ENCODE assay signal across 8 mouse cellular contexts in genomic region chr10:84576029-84576394, GRCm38 (mm10). TPM values are rescaled to one million over a fixed set of nuclear protein-coding genes. Genes with fewer than 3 reads are reported as not detected.
DNase-seq lines count a peak whose midpoint lies in the region; ATAC-seq and TF ChIP-seq lines count a peak whose summit lies in the region.

No protein-coding gene starts in this region.

- H3K4me3 ChIP-seq in layer of hippocampus, adult 2 months: peak overlapping the region; percentile 96
- peak overlapping the region; percentile 84 for H3K4me3 ChIP-seq in hindbrain, embryonic 14.5 days (replicated peaks; ENCODE audit: low read length)
- H3K4me3 ChIP-seq in midbrain, embryonic 12.5 days: peak overlapping the region; percentile 65

- peak overlapping the region; percentile 9; the same call in 1 of the 2 replicates for H3K9ac ChIP-seq in hindbrain, embryonic 14.5 days
- peak overlapping the region; percentile 55 for H3K9ac ChIP-seq in midbrain, embryonic 12.5 days (replicated peaks)

- intact Hi-C loops in left cerebral cortex, postnatal 36 days (cut with DNase I): loop anchor here (5.0 kb wide), 1 partner anchor 44 kb away; the partner anchor contains the start of gene Ckap4

- under 1% methylated on average over 14 of the region's 14 CpGs for WGBS in hindbrain, embryonic 14.5 days
- WGBS in midbrain, embryonic 12.5 days: 2% methylated on average over 14 of the region's 14 CpGs

- H3K27me3 ChIP-seq in hindbrain, embryonic 14.5 days (ENCODE audit: control insufficient read depth, insufficient read depth, low read length): no peaks in the 10 kb centered on the region
- H3K27me3 ChIP-seq in midbrain, embryonic 12.5 days: peaks cover 16% of the 10 kb centered on the region

- peak; percentile 86 for ATAC-seq in hindbrain, embryonic 14.5 days (ENCODE audit: low FRiP score)
- no peak; the same call in 1 of the 2 replicates for ATAC-seq in midbrain, embryonic 12.5 days (ENCODE audit: low FRiP score, low read depth)

- H3K9me3 ChIP-seq in hindbrain, embryonic 14.5 days (ENCODE audit: control insufficient read depth, low read length): no peaks in the 10 kb centered on the region
- H3K9me3 ChIP-seq in midbrain, embryonic 12.5 days: no peaks in the 10 kb centered on the region

- no peaks in the 10 kb centered on the region for H3K4me1 ChIP-seq in hindbrain, embryonic 14.5 days (replicated peaks; ENCODE audit: control insufficient read depth, insufficient read depth, low read length)
- peaks cover 7% of the 10 kb centered on the region for H3K4me1 ChIP-seq in midbrain, embryonic 12.5 days

- no peak for TF ChIP-seq CTCF in layer of hippocampus, adult 2 months (conservative IDR thresholded peaks at IDR 0.05)

- DNase-seq in layer of hippocampus, adult 2 months (ENCODE audit: low spot score in 2 of 2): no peak
- no peak for DNase-seq in layer of hippocampus, postnatal 10 days (ENCODE audit: low spot score in 2 of 2)
- peak; percentile 94 for DNase-seq in c-Kit-negative CD71-positive TER-119-positive erythroid progenitor cells, embryonic 14.5 days (ENCODE audit: low read depth, low spot score)
- peak; percentile 78 for DNase-seq in hindbrain, embryonic 14.5 days (ENCODE audit: low spot score)
- no peak for DNase-seq in adrenal gland, postnatal 25 days
- DNase-seq in left cerebral cortex, postnatal 36 days (ENCODE audit: low spot score in 2 of 2): no peak
- no peak for DNase-seq in left cerebral cortex, adult 9 months (ENCODE audit: low spot score in 2 of 2)

- no peaks in the 10 kb centered on the region for H3K36me3 ChIP-seq in hindbrain, embryonic 14.5 days (replicated peaks; ENCODE audit: control insufficient read depth, insufficient read depth)
- H3K36me3 ChIP-seq in midbrain, embryonic 12.5 days: no peaks in the 10 kb centered on the region

- peak overlapping the region; percentile 99 for H3K27ac ChIP-seq in layer of hippocampus, adult 2 months
- H3K27ac ChIP-seq in hindbrain, embryonic 14.5 days: no peak overlapping the region; the same call in 1 of the 2 replicates
- no peak overlapping the region for H3K27ac ChIP-seq in midbrain, embryonic 12.5 days (replicated peaks)

- peak overlapping the region; percentile 82 for H3K4me2 ChIP-seq in hindbrain, embryonic 14.5 days (replicated peaks)
- peak overlapping the region; percentile 97 for H3K4me2 ChIP-seq in midbrain, embryonic 12.5 days (replicated peaks)

RNA-seq across cellular contexts. Expression of gene Tcp11l2, which starts 0.4 kb away (rescaled TPM):
- 10 to 100 TPM; 27.3 to 29.4 TPM for total RNA-seq in layer of hippocampus, adult 2 months (2021)
- 10 to 100 TPM; 15.2 to 17.2 TPM for total RNA-seq in layer of hippocampus, postnatal 10 days (2021)
- polyA plus RNA-seq in hindbrain, embryonic 14.5 days (2014; fragmentation: Nextera tagmentation; extraction: Ambion mirVana): 21.8 and 22.1 TPM in 2 replicates
- 15.8 and 16.7 TPM in 2 replicates for polyA plus RNA-seq in midbrain, embryonic 12.5 days (2016; fragmentation: Nextera tagmentation; extraction: Ambion mirVana)
- 43.8 and 67.2 TPM in 2 replicates for total RNA-seq in adrenal gland, postnatal 25 days (2021)
- 10 to 100 TPM; 20.8 to 24.9 TPM for total RNA-seq in left cerebral cortex, postnatal 36 days (2021)

RNA-seq across cellular contexts. Expression of gene Ckap4, which starts 42.1 kb away (rescaled TPM):
- total RNA-seq in layer of hippocampus, adult 2 months (2021): 10 to 100 TPM; 20.2 to 20.3 TPM
- total RNA-seq in layer of hippocampus, postnatal 10 days (2021): 10 to 100 TPM; 34.2 to 36.9 TPM
- polyA plus RNA-seq in hindbrain, embryonic 14.5 days (2014; fragmentation: Nextera tagmentation; extraction: Ambion mirVana): 71.0 and 74.4 TPM in 2 replicates
- 105 and 109 TPM in 2 replicates for polyA plus RNA-seq in midbrain, embryonic 12.5 days (2016; fragmentation: Nextera tagmentation; extraction: Ambion mirVana)
- 47.2 and 49.3 TPM in 2 replicates for total RNA-seq in adrenal gland, postnatal 25 days (2021)
- 10 to 100 TPM; 22.3 to 23.5 TPM for total RNA-seq in left cerebral cortex, postnatal 36 days (2021)

RNA-seq across cellular contexts. Expression of gene Polr3b, which starts 46.1 kb away (rescaled TPM):
- total RNA-seq in layer of hippocampus, adult 2 months (2021): 10 to 100 TPM; 14.8 to 15.6 TPM
- total RNA-seq in layer of hippocampus, postnatal 10 days (2021): 10 to 100 TPM; 15.5 to 15.9 TPM
- polyA plus RNA-seq in hindbrain, embryonic 14.5 days (2014; fragmentation: Nextera tagmentation; extraction: Ambion mirVana): 16.9 and 17.2 TPM in 2 replicates
- 18.7 and 19.6 TPM in 2 replicates for polyA plus RNA-seq in midbrain, embryonic 12.5 days (2016; fragmentation: Nextera tagmentation; extraction: Ambion mirVana)
- total RNA-seq in adrenal gland, postnatal 25 days (2021): 31.3 and 38.2 TPM in 2 replicates
- total RNA-seq in left cerebral cortex, postnatal 36 days (2021): 10 to 100 TPM; 13.0 to 16.0 TPM

Comparison
In these comparisons a context has a peak if more than half of its experiments do, and no peak if none do; other contexts are left out.
1. DNase-seq: peak in c-Kit-negative CD71-positive TER-119-positive erythroid progenitor cells, embryonic 14.5 days (single experiment) and hindbrain, embryonic 14.5 days (single experiment); none in layer of hippocampus, adult 2 months (0 of 2), layer of hippocampus, postnatal 10 days (0 of 2), adrenal gland, postnatal 25 days (single experiment), left cerebral cortex, postnatal 36 days (0 of 2) and left cerebral cortex, adult 9 months (0 of 2).
2. Peak in every context shown above with its lines, with median percentiles within 50 percentile points of each other: H3K4me3 ChIP-seq.